Mouse (Mus musculus): ENCODE measurements around the gene Mob4.

- no peak for TF ChIP-seq CTCF (IDR thresholded peaks at IDR 0.05; ENCODE audit: low read depth, low read length)
- no peak for TF ChIP-seq POLR2A (IDR thresholded peaks at IDR 0.05; ENCODE audit: borderline replicate concordance, low read depth, low read length)
Measured at GRCm38 (mm10) chr1:55173720-55174557, 42.9 kb downstream of the Mob4 start.
